Mouse (Mus musculus): ENCODE data around the gene Hmga2.

Hmga2 gene

DNA sequence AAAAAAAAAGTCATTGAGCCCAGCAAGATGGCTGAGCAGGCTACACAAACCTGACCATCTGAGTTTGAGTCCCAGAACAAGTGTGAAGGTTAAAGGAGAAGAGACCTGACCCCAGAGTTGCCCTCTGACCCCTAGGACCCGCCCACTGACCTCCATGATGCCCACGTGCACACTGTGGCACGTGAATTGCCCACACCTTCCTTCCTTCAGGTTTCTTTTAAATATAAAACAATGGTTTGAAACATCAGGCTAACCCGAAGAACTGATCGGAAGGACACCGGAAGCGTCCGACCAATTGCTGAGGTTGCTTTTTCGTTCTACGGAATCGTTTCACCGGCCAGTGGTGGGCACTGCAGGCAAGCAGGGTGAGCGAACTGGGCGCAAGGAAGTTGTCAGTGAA lies 148.3 kb downstream of the Hmga2 start:
- no peak for DNase-seq

- DNase-seq, result no peak
Observed at GRCm38 (mm10) chr10:120323584-120324203, 152.6 kb downstream of the Hmga2 start.

DNA sequence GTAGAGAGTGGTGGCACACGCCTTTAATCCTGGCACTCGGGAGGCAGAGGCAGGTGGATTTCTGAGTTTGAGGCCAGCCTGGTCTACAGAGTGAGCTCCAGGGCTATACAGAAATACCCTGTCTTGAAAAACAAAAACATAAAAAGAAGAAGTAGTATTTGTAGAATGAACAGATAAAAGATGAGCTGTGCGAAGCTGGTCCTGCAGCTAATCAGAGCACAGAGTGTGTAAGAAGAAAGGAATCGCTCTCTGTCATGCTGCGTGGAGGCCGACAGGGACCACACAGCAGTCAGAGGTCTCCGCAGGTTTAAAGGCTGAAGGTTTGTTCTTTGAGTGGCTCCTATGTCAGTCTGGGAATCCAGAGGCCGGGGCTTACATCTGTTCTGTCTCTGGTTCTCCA lies 153.5 kb downstream of the Hmga2 start:
- DNase-seq, result no peak

- DNase-seq, result no peak
Observed at GRCm38 (mm10) chr10:120319614-120320013, 156.7 kb downstream of the Hmga2 start.

Data from kidney, adult 18-20 months (tissue).